15 mouse cellular contexts compared by ENCODE assay signal in the genomic region with DNA sequence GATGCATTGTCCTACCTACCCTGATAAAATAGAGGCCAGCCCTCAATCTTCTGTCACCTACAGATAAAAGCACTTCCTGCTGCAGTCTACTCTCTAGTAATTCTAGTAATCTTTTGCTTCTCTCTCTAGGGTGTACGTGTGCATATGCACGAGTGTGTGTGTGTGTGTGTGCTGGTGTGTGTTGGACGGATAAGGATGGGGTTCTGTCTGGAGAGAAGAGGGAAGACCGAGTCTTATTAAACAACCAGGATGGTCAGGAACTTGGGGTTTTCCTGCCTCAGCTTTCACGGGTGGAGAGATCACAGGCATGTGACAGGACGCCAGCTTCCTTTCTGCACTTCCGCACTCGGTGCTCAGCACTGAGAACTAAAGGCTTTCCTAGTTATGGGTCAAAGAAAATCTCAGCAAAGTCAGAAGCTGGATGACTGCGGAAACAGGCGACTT. TPM values are rescaled to one million over a fixed set of nuclear protein-coding genes. Genes with fewer than 3 reads are reported as not detected.
A peak's percentile ranks its signal among the peaks of the same experiment; 100 is the strongest.
DNase-seq lines count a peak whose midpoint lies in the region; ATAC-seq and TF ChIP-seq lines count a peak whose summit lies in the region.
"Had no signal": no experiment of that assay in that cellular context is flagged by ENCODE, and none has a peak within 500 bp of the region (broad histone marks: within the 10 kb centered on the region; RNA-seq: fewer than 3 reads in every experiment).

No protein-coding gene starts in this region.

- peaks cover 20% of the 10 kb centered on the region for H3K36me3 ChIP-seq in lung, embryonic 16.5 days (ENCODE audit: control insufficient read depth, insufficient read depth, low read length)
- peaks cover 20% of the 10 kb centered on the region for H3K36me3 ChIP-seq in lung, postnatal 0 days (ENCODE audit: insufficient read depth, low read length)
- H3K36me3 ChIP-seq in MEL (ENCODE audit: control insufficient read depth in 1 of 2, insufficient read depth in 2 of 2, low read length in 2 of 2): peaks cover 0 to 30% of the 10 kb centered on the region in 2 experiments; a peak in 3 of 4 replicates
- peaks cover 53% of the 10 kb centered on the region for H3K36me3 ChIP-seq in liver, embryonic 12.5 days
- peaks cover 32% of the 10 kb centered on the region for H3K36me3 ChIP-seq in spleen, adult 2 months (ENCODE audit: control insufficient read depth, insufficient read depth, low read length)
- H3K36me3 ChIP-seq in forebrain, embryonic 10.5 days (replicated peaks): peaks cover 88% of the 10 kb centered on the region

- no peak overlapping the region for H3K9ac ChIP-seq in lung, embryonic 16.5 days (ENCODE audit: low read length)
- H3K9ac ChIP-seq in lung, postnatal 0 days (replicated peaks; ENCODE audit: low read depth): no peak overlapping the region
- H3K9ac ChIP-seq in MEL (ENCODE audit: control insufficient read depth, low read depth, low read length, poor library complexity, severe bottlenecking): peak overlapping the region; percentile 20; the same call in 1 of the 2 replicates
- no peak overlapping the region; the same call in 1 of the 2 replicates for H3K9ac ChIP-seq in liver, embryonic 12.5 days
- H3K9ac ChIP-seq: limb, embryonic 15.5 days; midbrain, embryonic 15.5 days had no signal

- no peak for TF ChIP-seq EP300 in lung, postnatal 0 days (IDR thresholded peaks at IDR 0.05)
- TF ChIP-seq EP300 in MEL (IDR thresholded peaks at IDR 0.05; ENCODE audit: low read depth in 1 of 2, low read length in 2 of 2): peak; percentile 88 to 93

- no peak for DNase-seq in lung, postnatal 0 days (ENCODE audit: low spot score)
- DNase-seq in MEL (ENCODE audit: low read depth, low spot score): peak; percentile 90
- peak in 1 of 2 experiments; percentile 68 for DNase-seq in spleen, adult 2 months (ENCODE audit: low read depth in 1 of 2, low spot score in 2 of 2)
- DNase-seq in right cerebral cortex, adult 2 months (ENCODE audit: low spot score in 2 of 2): no peak
- no peak for DNase-seq in forebrain, embryonic 10.5 days (ENCODE audit: extremely low spot score, low spot score)
- no peak for DNase-seq in cerebellum, postnatal 4 days (ENCODE audit: low spot score in 2 of 2)
- DNase-seq: cerebellum, adult 9-11 months had no signal

- no peaks in the 10 kb centered on the region for H3K4me1 ChIP-seq in lung, embryonic 16.5 days (replicated peaks; ENCODE audit: control insufficient read depth, insufficient read depth, low read length)
- H3K4me1 ChIP-seq in lung, postnatal 0 days (ENCODE audit: insufficient read depth, low read depth, low read length): no peaks in the 10 kb centered on the region
- H3K4me1 ChIP-seq in MEL (ENCODE audit: control insufficient read depth in 1 of 2, insufficient read depth in 2 of 2, low read length in 2 of 2): peaks cover 11 to 40% of the 10 kb centered on the region in 2 experiments
- H3K4me1 ChIP-seq in liver, embryonic 12.5 days: peaks cover 24% of the 10 kb centered on the region
- peaks cover 20% of the 10 kb centered on the region for H3K4me1 ChIP-seq in spleen, adult 2 months (ENCODE audit: control insufficient read depth, insufficient read depth, insufficient read length)
- H3K4me1 ChIP-seq in forebrain, embryonic 10.5 days: no peaks in the 10 kb centered on the region
- H3K4me1 ChIP-seq: limb, embryonic 15.5 days; midbrain, embryonic 15.5 days had no signal

- TF ChIP-seq CTCF in lung, postnatal 0 days (IDR thresholded peaks at IDR 0.05): no peak
- no peak for TF ChIP-seq CTCF in MEL (IDR thresholded peaks at IDR 0.05 in 2 of 3, conservative IDR thresholded peaks at IDR 0.05 in 1 of 3; ENCODE audit: control insufficient read depth in 1 of 3, insufficient read depth in 1 of 3, low read depth in 2 of 3, low read length in 3 of 3, poor library complexity in 1 of 3, severe bottlenecking in 1 of 3)
- no peak for TF ChIP-seq CTCF in spleen, adult 2 months (IDR thresholded peaks at IDR 0.05; ENCODE audit: extremely low read depth, insufficient read depth, insufficient read length, insufficient replicate concordance)

- no peaks in the 10 kb centered on the region for H3K27me3 ChIP-seq in lung, embryonic 16.5 days (ENCODE audit: control insufficient read depth, insufficient read depth, low read depth, low read length)
- H3K27me3 ChIP-seq in lung, postnatal 0 days (replicated peaks; ENCODE audit: insufficient read depth, low read length): no peaks in the 10 kb centered on the region
- H3K27me3 ChIP-seq in MEL (ENCODE audit: control insufficient read depth in 1 of 2, insufficient read depth in 2 of 2, low read length in 2 of 2): no peaks in the 10 kb centered on the region
- no peaks in the 10 kb centered on the region for H3K27me3 ChIP-seq in liver, embryonic 12.5 days (replicated peaks)
- no peaks in the 10 kb centered on the region for H3K27me3 ChIP-seq in spleen, adult 2 months (ENCODE audit: control insufficient read depth, insufficient read depth, low read length)
- no peaks in the 10 kb centered on the region for H3K27me3 ChIP-seq in forebrain, embryonic 10.5 days (ENCODE audit: poor library complexity, severe bottlenecking)
- H3K27me3 ChIP-seq: limb, embryonic 15.5 days; midbrain, embryonic 15.5 days had no signal

- TF ChIP-seq RAD21 in MEL (IDR thresholded peaks at IDR 0.05; ENCODE audit: low read depth, low read length): no peak

- TF ChIP-seq POLR2A in MEL (IDR thresholded peaks at IDR 0.05; ENCODE audit: control insufficient read depth in 1 of 2, insufficient read depth in 1 of 2, low read depth in 1 of 2, low read length in 2 of 2, poor library complexity in 1 of 2): peak in 1 of 2 experiments; percentile 32; a peak in 1 of 4 replicates
- no peak for TF ChIP-seq POLR2A in spleen, adult 2 months (IDR thresholded peaks at IDR 0.05; ENCODE audit: low read depth, low read length)

- H3K4me3 ChIP-seq in lung, embryonic 16.5 days (ENCODE audit: low read length): no peak overlapping the region
- H3K4me3 ChIP-seq in lung, postnatal 0 days (ENCODE audit: low read depth, low read length): no peak overlapping the region
- peak overlapping the region; percentile 10 to 28; a peak in 3 of 4 replicates for H3K4me3 ChIP-seq in MEL (ENCODE audit: control insufficient read depth in 1 of 2, insufficient read depth in 1 of 2, low read depth in 2 of 2, low read length in 2 of 2)
- no peak overlapping the region for H3K4me3 ChIP-seq in liver, embryonic 12.5 days
- peak overlapping the region; percentile 32; the same call in 1 of the 2 replicates for H3K4me3 ChIP-seq in spleen, adult 2 months (ENCODE audit: extremely low read depth, insufficient read depth, insufficient read length)
- H3K4me3 ChIP-seq in forebrain, embryonic 10.5 days: no peak overlapping the region
- H3K4me3 ChIP-seq: limb, embryonic 15.5 days; midbrain, embryonic 15.5 days had no signal

- no peak overlapping the region for H3K4me2 ChIP-seq in lung, embryonic 16.5 days (ENCODE audit: low read depth, low read length)
- no peak overlapping the region for H3K4me2 ChIP-seq in lung, postnatal 0 days (replicated peaks; ENCODE audit: low read depth, low read length)
- H3K4me2 ChIP-seq in liver, embryonic 12.5 days: peak overlapping the region; percentile 19
- H3K4me2 ChIP-seq: heart, embryonic 11.5 days; limb, embryonic 15.5 days; midbrain, embryonic 15.5 days had no signal

- ATAC-seq in lung, embryonic 16.5 days (ENCODE audit: low read depth): peak; percentile 31; the same call in 1 of the 2 replicates
- ATAC-seq in lung, postnatal 0 days: no peak
- peak; percentile 69 for ATAC-seq in liver, embryonic 12.5 days
- ATAC-seq: midbrain, embryonic 15.5 days had no signal

- WGBS in lung, embryonic 16.5 days: 73% methylated on average over 10 of the region's 10 CpGs
- WGBS in lung, postnatal 0 days: 66% methylated on average over 10 of the region's 10 CpGs
- WGBS in liver, embryonic 12.5 days (ENCODE audit: insufficient replicate concordance): 28% methylated on average over 10 of the region's 10 CpGs
- 12% methylated on average over 10 of the region's 10 CpGs for WGBS in spleen, adult 2 months
- 87% methylated on average over 10 of the region's 10 CpGs for WGBS in forebrain, embryonic 10.5 days

- no peak overlapping the region for H3K27ac ChIP-seq in lung, embryonic 16.5 days (ENCODE audit: low read length)
- no peak overlapping the region for H3K27ac ChIP-seq in lung, postnatal 0 days (ENCODE audit: low read length)
- H3K27ac ChIP-seq in MEL (ENCODE audit: control insufficient read depth, low read depth, low read length): peak overlapping the region; percentile 75
- H3K27ac ChIP-seq in liver, embryonic 12.5 days: no peak overlapping the region
- peak overlapping the region; percentile 86 for H3K27ac ChIP-seq in spleen, adult 2 months (ENCODE audit: insufficient read depth, low read length)
- no peak overlapping the region for H3K27ac ChIP-seq in forebrain, embryonic 10.5 days
- H3K27ac ChIP-seq: limb, embryonic 15.5 days; midbrain, embryonic 15.5 days had no signal

- no peaks in the 10 kb centered on the region for H3K9me3 ChIP-seq in lung, embryonic 16.5 days (ENCODE audit: control insufficient read depth, low read length)
- no peaks in the 10 kb centered on the region for H3K9me3 ChIP-seq in lung, postnatal 0 days (ENCODE audit: low read length)
- no peaks in the 10 kb centered on the region for H3K9me3 ChIP-seq in MEL (replicated peaks; ENCODE audit: insufficient read depth, low read length)
- H3K9me3 ChIP-seq in liver, embryonic 12.5 days (replicated peaks): no peaks in the 10 kb centered on the region
- H3K9me3 ChIP-seq in forebrain, embryonic 10.5 days: no peaks in the 10 kb centered on the region
- H3K9me3 ChIP-seq: limb, embryonic 15.5 days; midbrain, embryonic 15.5 days had no signal

- no peaks in the 10 kb centered on the region for H3K79me2 ChIP-seq in MEL (ENCODE audit: control insufficient read depth, insufficient read depth, low read length, poor library complexity)

RNA-seq across cellular contexts. Expression of gene Tk2, which starts 8.9 kb away (rescaled TPM):
- 15.2 and 15.9 TPM in 2 replicates for polyA plus RNA-seq in lung, embryonic 16.5 days (2015; fragmentation: Nextera tagmentation; extraction: Ambion mirVana)
- polyA plus RNA-seq in lung, postnatal 0 days (2015; fragmentation: Nextera tagmentation; extraction: Ambion mirVana): 16.8 and 17.7 TPM in 2 replicates
- 17.6 and 18.6 TPM in 2 replicates for total RNA-seq in MEL (2012; rRNA removed)
- polyA plus RNA-seq in MEL (2012; ENCODE audit: insufficient read depth in 1 of 2, insufficient read length in 2 of 2, low read depth in 1 of 2, low replicate concordance in 2 of 2, missing spikeins in 1 of 2): 10 to 100 TPM in 1 of 2 experiments, not detected in 1; 26.8 TPM
- 8.1 and 9.1 TPM in 2 replicates for polyA plus RNA-seq in liver, embryonic 12.5 days (2016; fragmentation: Nextera tagmentation; extraction: Ambion mirVana)
- polyA plus RNA-seq in spleen, adult 2 months (2012; rRNA removed): 42.5 and 51.1 TPM in 2 replicates
- 25.7 and 25.8 TPM in 2 replicates for polyA plus RNA-seq in forebrain, embryonic 10.5 days (2016; fragmentation: Nextera tagmentation; extraction: Ambion mirVana)

RNA-seq across cellular contexts. Expression of gene Cklf, which starts 11.2 kb away (rescaled TPM):
- polyA plus RNA-seq in lung, embryonic 16.5 days (2015; fragmentation: Nextera tagmentation; extraction: Ambion mirVana): 41.4 and 42.1 TPM in 2 replicates
- 29.2 and 33.2 TPM in 2 replicates for polyA plus RNA-seq in lung, postnatal 0 days (2015; fragmentation: Nextera tagmentation; extraction: Ambion mirVana)
- total RNA-seq in MEL (2012; rRNA removed): 26.9 and 30.1 TPM in 2 replicates
- 10 to 100 TPM in 1 of 2 experiments, not detected in 1; 27.1 TPM for polyA plus RNA-seq in MEL (2012; ENCODE audit: insufficient read depth in 1 of 2, insufficient read length in 2 of 2, low read depth in 1 of 2, low replicate concordance in 2 of 2, missing spikeins in 1 of 2)
- 20.6 and 21.6 TPM in 2 replicates for polyA plus RNA-seq in liver, embryonic 12.5 days (2016; fragmentation: Nextera tagmentation; extraction: Ambion mirVana)
- 11.9 and 13.0 TPM in 2 replicates for polyA plus RNA-seq in spleen, adult 2 months (2012; rRNA removed)
- polyA plus RNA-seq in forebrain, embryonic 10.5 days (2016; fragmentation: Nextera tagmentation; extraction: Ambion mirVana): 39.4 and 41.7 TPM in 2 replicates

RNA-seq across cellular contexts. Expression of gene Cmtm2a, which starts 53.5 kb away (rescaled TPM):
- polyA plus RNA-seq in lung, embryonic 16.5 days (2015; fragmentation: Nextera tagmentation; extraction: Ambion mirVana): not detected in 2 replicates
- polyA plus RNA-seq in lung, postnatal 0 days (2015; fragmentation: Nextera tagmentation; extraction: Ambion mirVana): not detected in 2 replicates
- not detected in 2 replicates for total RNA-seq in MEL (2012; rRNA removed)
- polyA plus RNA-seq in MEL (2012; ENCODE audit: insufficient read depth in 1 of 2, insufficient read length in 2 of 2, low read depth in 1 of 2, low replicate concordance in 2 of 2, missing spikeins in 1 of 2): not detected
- polyA plus RNA-seq in liver, embryonic 12.5 days (2016; fragmentation: Nextera tagmentation; extraction: Ambion mirVana): not detected in 2 replicates
- polyA plus RNA-seq in spleen, adult 2 months (2012; rRNA removed): not detected in 2 replicates
- not detected in 2 replicates for polyA plus RNA-seq in forebrain, embryonic 10.5 days (2016; fragmentation: Nextera tagmentation; extraction: Ambion mirVana)
- total RNA-seq: layer of hippocampus, postnatal 10 days had no signal
- polyA plus RNA-seq: embryonic facial prominence, embryonic 14.5 days; heart, embryonic 11.5 days; limb, embryonic 15.5 days; midbrain, embryonic 15.5 days; stomach, embryonic 14.5 days had no signal

Comparison
In these comparisons a context has a peak if more than half of its experiments do, and no peak if none do; other contexts are left out.
1. H3K27ac ChIP-seq: peak in MEL (single experiment) and spleen, adult 2 months (single experiment); none in lung, embryonic 16.5 days (single experiment), lung, postnatal 0 days (single experiment), liver, embryonic 12.5 days (single experiment) and forebrain, embryonic 10.5 days (single experiment).
2. H3K4me3 ChIP-seq: peak in MEL (2 of 2) and spleen, adult 2 months (single experiment); none in lung, embryonic 16.5 days (single experiment), lung, postnatal 0 days (single experiment), liver, embryonic 12.5 days (single experiment) and forebrain, embryonic 10.5 days (single experiment).